Mouse (Mus musculus): ENCODE measurements at regions not wholly inside any gene's neighbourhood (a gene's known extent, or its start where the extent isn't known, plus 50 kb on each side); places are given as distances from the start of the nearest gene placed in this dataset.

GRCm38 (mm10) chr1:127152840-127153239, 52.0 kb upstream of the Mgat5 start:
- no peak for DNase-seq (ENCODE audit: low read depth, low spot score)

- DNase-seq (ENCODE audit: low read depth, low spot score) = no peak
Observed at GRCm38 (mm10) chr1:127135521-127135920, 69.3 kb upstream of the Mgat5 start.

- DNase-seq (ENCODE audit: low read depth, low spot score) = no peak
Observed at GRCm38 (mm10) chr1:127131871-127132270, 72.9 kb upstream of the Mgat5 start.

- no peak for DNase-seq (ENCODE audit: low read depth, low spot score)
Observed at GRCm38 (mm10) chr1:127124862-127125261, 80.0 kb upstream of the Mgat5 start.

GRCm38 (mm10) chr1:127118019-127118418, 86.8 kb upstream of the Mgat5 start:
- no peak for DNase-seq (ENCODE audit: low read depth, low spot score)

GRCm38 (mm10) chr1:127107485-127107884, 97.3 kb upstream of the Mgat5 start:
- DNase-seq (ENCODE audit: low read depth, low spot score) = no peak

- DNase-seq (ENCODE audit: low read depth, low spot score) = no peak
Observed at GRCm38 (mm10) chr1:127105861-127106260, 99.0 kb upstream of the Mgat5 start.

- DNase-seq (ENCODE audit: low read depth, low spot score) = no peak
Observed at GRCm38 (mm10) chr1:127103664-127104063, 101.2 kb upstream of the Mgat5 start.

GRCm38 (mm10) chr1:127098871-127099420, 105.9 kb upstream of the Mgat5 start:
- DNase-seq (ENCODE audit: low read depth, low spot score) = no peak

- DNase-seq (ENCODE audit: low read depth, low spot score) = no peak
Observed at GRCm38 (mm10) chr1:127087616-127088015, 117.2 kb upstream of the Mgat5 start.

GRCm38 (mm10) chr1:127085988-127086387, 118.8 kb upstream of the Mgat5 start:
- DNase-seq (ENCODE audit: low read depth, low spot score) = no peak

- DNase-seq (ENCODE audit: low read depth, low spot score) = no peak
Observed at GRCm38 (mm10) chr1:127083761-127084308, 121.0 kb upstream of the Mgat5 start.

GRCm38 (mm10) chr1:127079012-127079411, 125.8 kb upstream of the Mgat5 start:
- no peak for DNase-seq (ENCODE audit: low read depth, low spot score)

GRCm38 (mm10) chr1:127062430-127062829, 142.4 kb upstream of the Mgat5 start:
- DNase-seq (ENCODE audit: low read depth, low spot score) = no peak

GRCm38 (mm10) chr1:127045711-127046420, 158.9 kb upstream of the Mgat5 start:
- DNase-seq (ENCODE audit: low read depth, low spot score) = no peak

- no peak for DNase-seq (ENCODE audit: low read depth, low spot score)
Observed at GRCm38 (mm10) chr1:127034748-127035147, 170.1 kb upstream of the Mgat5 start.

GRCm38 (mm10) chr1:127031563-127031962, 173.3 kb upstream of the Mgat5 start:
- DNase-seq (ENCODE audit: low read depth, low spot score) = no peak

GRCm38 (mm10) chr1:127028872-127029497, 175.8 kb upstream of the Mgat5 start:
- DNase-seq (ENCODE audit: low read depth, low spot score) = no peak

- DNase-seq (ENCODE audit: low read depth, low spot score) = no peak
Observed at GRCm38 (mm10) chr1:127023100-127023499, 181.7 kb upstream of the Mgat5 start.

- DNase-seq (ENCODE audit: low read depth, low spot score) = no peak
Observed at GRCm38 (mm10) chr1:127017698-127018097, 187.1 kb upstream of the Nckap5 start.

- no peak for DNase-seq (ENCODE audit: low read depth, low spot score)
Observed at GRCm38 (mm10) chr1:127015894-127016245, 185.3 kb upstream of the Nckap5 start.

- no peak for DNase-seq (ENCODE audit: low read depth, low spot score)
Observed at GRCm38 (mm10) chr1:127015042-127015893, 184.7 kb upstream of the Nckap5 start.
